Mouse (Mus musculus): ENCODE data around the gene Traf3. TPM values are rescaled to one million over a fixed set of nuclear protein-coding genes. Genes with fewer than 3 reads are reported as not detected.

Traf3 gene
- polyA plus RNA-seq, 1 experiment = 18.8 TPM

DNA sequence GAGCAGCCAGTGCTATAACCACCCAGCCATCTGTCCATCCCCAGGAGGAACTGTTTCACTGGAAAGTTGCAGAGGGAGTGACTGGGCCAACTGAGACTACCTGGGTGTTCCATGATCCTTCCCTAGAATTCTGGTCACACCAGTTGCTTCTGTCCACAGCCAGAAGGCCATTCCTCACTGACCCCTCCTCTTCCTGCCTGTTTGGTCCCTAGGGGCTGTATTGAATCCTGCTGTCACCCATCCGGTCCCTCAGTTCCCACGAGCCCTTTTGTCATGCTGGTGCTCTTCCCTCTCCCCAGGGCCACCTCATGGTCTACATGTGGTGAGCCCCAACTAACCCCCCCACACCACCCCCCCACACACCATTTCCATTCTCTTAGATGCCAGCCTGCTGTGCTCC, 24.7 kb downstream of the Traf3 start:
- TF ChIP-seq POLR2A (IDR thresholded peaks at IDR 0.05; ENCODE audit: low read depth, low read length) (no peak), CTCF (IDR thresholded peaks at IDR 0.05; ENCODE audit: borderline replicate concordance, insufficient read depth, low read length) (no peak)
- Histone ChIP-seq H3K4me3 (ENCODE audit: insufficient read depth, low read length) (no peak overlapping the region), H3K4me1 (ENCODE audit: control insufficient read depth, insufficient read depth, low read length) (peaks cover 9% of the 10 kb centered on the region; the same call in 1 of the 2 replicates), H3K27ac (ENCODE audit: insufficient read depth, low read length) (no peak overlapping the region)

DNA sequence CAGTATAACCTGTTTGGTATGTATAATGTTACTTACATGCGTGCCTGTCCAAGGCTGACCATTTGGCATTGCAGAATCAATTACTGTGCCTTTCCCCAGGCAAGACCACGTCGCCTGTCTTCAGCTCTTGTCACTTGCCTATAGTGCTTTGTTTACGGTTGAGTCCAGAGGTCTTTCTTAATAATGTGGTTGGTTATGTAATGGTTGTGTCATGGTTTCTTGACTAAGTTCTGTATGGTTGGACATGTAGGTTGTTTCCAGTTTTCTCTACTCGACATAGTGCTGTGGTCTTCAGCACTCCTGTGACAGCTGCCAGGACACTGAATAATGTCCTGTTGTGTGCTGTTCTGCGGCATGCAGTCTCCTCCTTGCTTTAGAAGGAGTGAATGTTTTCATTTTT, 26.6 kb downstream of the Traf3 start:
- TF ChIP-seq CTCF (IDR thresholded peaks at IDR 0.05; ENCODE audit: borderline replicate concordance, insufficient read depth, low read length) (no peak), POLR2A (IDR thresholded peaks at IDR 0.05; ENCODE audit: low read depth, low read length) (no peak)
- Histone ChIP-seq H3K4me3 (ENCODE audit: insufficient read depth, low read length) (no peak overlapping the region), H3K4me1 (ENCODE audit: control insufficient read depth, insufficient read depth, low read length) (no peaks in the 10 kb centered on the region), H3K27ac (ENCODE audit: insufficient read depth, low read length) (no peak overlapping the region)

DNA sequence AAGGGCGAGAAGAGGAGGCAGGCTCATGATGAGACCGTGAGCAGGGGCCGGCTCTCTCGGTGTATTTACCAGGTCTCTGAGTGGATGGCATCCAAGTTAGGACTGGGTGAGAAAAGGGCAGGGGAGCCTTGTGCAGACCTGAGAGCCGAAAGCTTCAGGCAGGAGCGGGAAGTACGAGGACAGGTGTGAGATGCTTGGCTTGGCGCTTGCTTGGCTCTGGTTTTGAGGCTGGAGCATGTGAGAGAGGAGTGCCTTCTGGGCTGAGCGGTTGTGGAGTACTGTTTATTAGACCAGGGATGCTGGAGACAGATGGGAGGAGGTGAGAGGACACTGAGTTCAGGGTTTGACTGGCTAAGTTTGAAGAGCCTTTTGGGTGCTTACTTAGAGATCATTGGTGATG, 27.2 kb downstream of the Traf3 start:
- Histone ChIP-seq H3K27ac (ENCODE audit: insufficient read depth, low read length) (no peak overlapping the region), H3K4me3 (ENCODE audit: insufficient read depth, low read length) (no peak overlapping the region), H3K4me1 (ENCODE audit: control insufficient read depth, insufficient read depth, low read length) (no peaks in the 10 kb centered on the region)
- no peak for TF ChIP-seq POLR2A (IDR thresholded peaks at IDR 0.05; ENCODE audit: low read depth, low read length)
- no peak for TF ChIP-seq CTCF (IDR thresholded peaks at IDR 0.05; ENCODE audit: borderline replicate concordance, insufficient read depth, low read length)

DNA sequence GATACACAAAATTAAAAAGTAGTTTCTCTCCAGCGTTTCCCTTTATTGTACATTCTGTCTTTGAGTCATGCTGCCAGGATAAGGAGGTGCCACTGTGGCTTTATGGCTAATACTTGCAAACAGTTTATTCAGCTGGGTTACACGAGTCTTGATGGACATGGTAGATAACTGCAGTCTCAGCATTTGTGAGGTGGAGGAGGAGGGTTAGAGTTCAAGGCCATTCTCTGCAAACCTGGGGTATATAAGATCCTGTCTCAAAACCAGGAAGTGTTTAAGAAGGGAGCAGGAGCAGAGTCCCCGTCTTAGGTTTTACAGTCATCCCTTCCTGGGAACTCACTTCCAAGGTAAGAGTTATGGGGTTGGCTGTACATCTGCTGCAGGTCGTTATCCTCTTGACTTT, 30.4 kb downstream of the Traf3 start:
- Histone ChIP-seq H3K27ac (ENCODE audit: insufficient read depth, low read length) (no peak overlapping the region), H3K4me1 (ENCODE audit: control insufficient read depth, insufficient read depth, low read length) (no peaks in the 10 kb centered on the region), H3K4me3 (ENCODE audit: insufficient read depth, low read length) (no peak overlapping the region)
- no peak for TF ChIP-seq POLR2A (IDR thresholded peaks at IDR 0.05; ENCODE audit: low read depth, low read length)

DNA sequence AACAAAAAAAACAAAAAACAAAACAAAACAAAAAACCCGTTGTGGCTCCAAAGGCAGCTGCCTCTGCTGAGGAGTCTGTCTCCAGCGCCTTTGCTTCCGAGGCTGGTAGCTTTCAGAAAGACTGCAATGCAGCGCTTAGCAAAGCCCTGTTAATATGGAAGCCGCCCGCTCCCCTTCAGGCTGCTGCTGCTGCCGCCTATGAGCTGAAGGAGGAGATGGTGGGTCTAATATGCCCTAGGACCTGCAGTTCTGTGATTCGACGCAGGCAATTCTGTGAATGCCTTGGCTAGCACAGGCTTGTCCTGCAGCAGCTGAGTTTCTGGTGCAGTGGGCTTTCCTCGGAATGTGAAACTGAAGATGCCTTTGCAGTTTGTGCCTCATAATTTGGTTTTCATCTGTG, 36.9 kb downstream of the Traf3 start:
- Histone ChIP-seq H3K4me1 (ENCODE audit: control insufficient read depth, insufficient read depth, low read length) (peaks cover 2% of the 10 kb centered on the region), H3K27ac (ENCODE audit: insufficient read depth, low read length) (no peak overlapping the region), H3K4me3 (ENCODE audit: insufficient read depth, low read length) (no peak overlapping the region)
- TF ChIP-seq POLR2A (IDR thresholded peaks at IDR 0.05; ENCODE audit: low read depth, low read length) = no peak
- no peak for TF ChIP-seq CTCF (IDR thresholded peaks at IDR 0.05; ENCODE audit: borderline replicate concordance, insufficient read depth, low read length)

DNA sequence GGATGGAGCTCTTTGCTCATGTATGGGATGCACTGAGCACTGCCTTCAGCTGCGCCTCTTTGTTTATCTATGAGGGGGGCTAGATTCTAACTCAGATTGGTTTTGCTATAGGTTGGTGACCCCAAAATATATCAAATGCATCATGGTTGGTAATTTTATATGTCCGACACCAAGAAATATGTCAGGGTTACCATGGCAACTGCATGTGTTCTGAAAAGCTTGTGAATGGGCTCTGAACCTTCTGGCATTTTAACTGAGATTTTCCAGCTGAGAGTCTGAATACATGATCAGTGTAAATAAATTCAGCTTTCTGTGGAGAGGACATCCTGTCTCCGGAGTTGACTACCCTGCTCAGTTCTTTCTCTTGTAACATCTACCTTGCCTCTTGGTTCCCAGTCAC, 37.8 kb downstream of the Traf3 start:
- no peak overlapping the region for H3K27ac ChIP-seq (ENCODE audit: insufficient read depth, low read length)
- TF ChIP-seq POLR2A (IDR thresholded peaks at IDR 0.05; ENCODE audit: low read depth, low read length) (no peak), CTCF (IDR thresholded peaks at IDR 0.05; ENCODE audit: borderline replicate concordance, insufficient read depth, low read length) (no peak)
- no peak overlapping the region for H3K4me3 ChIP-seq (ENCODE audit: insufficient read depth, low read length)
- H3K4me1 ChIP-seq (ENCODE audit: control insufficient read depth, insufficient read depth, low read length) = peaks cover 2% of the 10 kb centered on the region

DNA sequence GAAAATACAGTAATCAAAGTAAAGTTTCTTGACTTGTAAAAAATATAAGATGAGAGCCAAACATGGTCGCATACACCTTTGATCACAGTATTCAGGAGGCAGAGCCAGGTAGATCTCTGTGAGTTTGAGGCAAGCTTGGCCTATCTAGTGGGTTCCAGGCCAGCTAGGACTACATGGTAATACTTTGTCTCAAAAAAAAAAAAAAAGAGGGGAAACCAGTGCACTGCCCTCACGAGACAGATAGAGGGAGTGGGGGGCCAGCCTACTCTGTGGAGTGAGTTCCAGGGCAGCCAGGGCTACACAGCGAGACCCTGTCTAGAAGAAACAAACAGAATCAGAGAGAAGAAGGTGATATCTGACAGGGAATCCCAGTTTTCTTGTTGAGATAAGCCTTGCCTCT, 41.5 kb downstream of the Traf3 start:
- peaks cover 7% of the 10 kb centered on the region for H3K4me1 ChIP-seq (ENCODE audit: control insufficient read depth, insufficient read depth, low read length)
- no peak overlapping the region for H3K27ac ChIP-seq (ENCODE audit: insufficient read depth, low read length)
- TF ChIP-seq POLR2A (IDR thresholded peaks at IDR 0.05; ENCODE audit: low read depth, low read length) = no peak
- TF ChIP-seq CTCF (IDR thresholded peaks at IDR 0.05; ENCODE audit: borderline replicate concordance, insufficient read depth, low read length) = no peak
- no peak overlapping the region for H3K4me3 ChIP-seq (ENCODE audit: insufficient read depth, low read length)

DNA sequence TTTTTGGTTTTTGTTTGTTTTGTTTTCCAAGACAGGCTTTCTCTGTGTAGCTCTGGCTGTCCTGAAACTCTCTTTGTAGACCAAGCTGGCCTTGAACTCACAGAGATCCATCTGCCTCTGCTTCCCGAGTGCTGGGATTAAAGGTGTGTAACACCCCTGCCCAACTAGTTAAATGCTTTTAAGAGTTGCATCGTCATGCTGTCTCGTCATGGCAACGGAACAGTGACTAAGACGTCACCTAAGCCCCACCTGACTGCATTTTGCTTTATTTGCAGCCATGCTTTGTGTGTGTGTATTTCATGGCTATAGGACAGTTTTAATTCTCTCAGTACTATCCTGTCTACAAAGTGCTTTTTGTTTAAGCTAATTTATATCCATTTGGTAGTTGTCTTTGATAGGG, 45.6 kb downstream of the Traf3 start:
- no peak overlapping the region for H3K4me3 ChIP-seq (ENCODE audit: insufficient read depth, low read length)
- TF ChIP-seq CTCF (IDR thresholded peaks at IDR 0.05; ENCODE audit: borderline replicate concordance, insufficient read depth, low read length) (no peak), POLR2A (IDR thresholded peaks at IDR 0.05; ENCODE audit: low read depth, low read length) (no peak)
- no peak overlapping the region for H3K27ac ChIP-seq (ENCODE audit: insufficient read depth, low read length)
- H3K4me1 ChIP-seq (ENCODE audit: control insufficient read depth, insufficient read depth, low read length) = peaks cover 4% of the 10 kb centered on the region

DNA sequence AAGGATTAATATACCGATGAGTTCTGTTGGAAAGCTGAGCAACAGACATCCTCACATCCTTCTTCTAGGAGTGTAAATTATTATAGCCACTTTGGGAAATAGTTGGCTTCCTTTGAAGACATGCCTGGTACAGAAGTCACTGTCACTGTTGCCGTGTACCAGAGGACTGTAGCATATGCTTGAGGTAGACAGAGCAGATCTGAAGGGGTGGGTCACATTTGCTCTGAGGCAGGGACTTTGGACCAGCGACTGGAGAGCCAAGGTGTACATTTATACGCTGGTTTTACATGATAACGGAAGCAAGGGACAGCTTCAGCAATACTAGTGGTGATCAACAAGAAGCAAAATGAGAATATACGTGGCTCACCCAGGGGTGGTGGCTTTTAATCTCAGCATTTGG, 52.7 kb downstream of the Traf3 start:
- H3K4me1 ChIP-seq (ENCODE audit: control insufficient read depth, insufficient read depth, low read length) = no peaks in the 10 kb centered on the region
- no peak overlapping the region for H3K27ac ChIP-seq (ENCODE audit: insufficient read depth, low read length)
- no peak overlapping the region for H3K4me3 ChIP-seq (ENCODE audit: insufficient read depth, low read length)
- TF ChIP-seq POLR2A (IDR thresholded peaks at IDR 0.05; ENCODE audit: low read depth, low read length) (no peak), CTCF (IDR thresholded peaks at IDR 0.05; ENCODE audit: borderline replicate concordance, insufficient read depth, low read length) (no peak)

DNA sequence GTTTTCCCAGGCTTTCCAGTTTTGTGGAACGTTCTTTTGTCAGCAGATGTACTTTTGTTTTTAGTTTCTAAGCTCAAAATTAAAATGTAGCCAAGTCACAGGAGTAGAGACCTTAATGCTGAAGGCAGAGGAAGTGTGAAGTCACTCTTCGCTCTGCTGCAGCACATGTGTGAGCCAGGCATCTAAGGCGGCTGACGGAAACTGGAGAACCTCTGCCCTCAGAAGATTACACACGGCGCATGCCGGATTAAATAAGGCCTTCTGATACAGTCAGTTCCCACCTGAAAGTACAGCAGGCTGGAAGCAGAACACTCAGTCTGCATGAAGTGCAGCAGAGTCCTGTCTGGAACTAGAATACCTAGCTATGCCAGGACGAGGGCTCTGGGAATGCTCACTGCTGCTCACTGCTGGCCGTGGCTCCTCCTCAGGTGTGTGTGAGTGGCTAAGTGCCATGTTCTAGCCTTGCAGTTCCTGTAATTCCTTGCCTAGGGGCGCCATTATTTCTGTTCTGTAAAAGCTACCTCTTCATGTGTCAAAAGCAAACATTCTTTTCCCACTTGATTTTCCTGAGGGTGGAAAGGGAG, 59.1 kb downstream of the Traf3 start:
- Histone ChIP-seq H3K4me3 (ENCODE audit: insufficient read depth, low read length) (no peak overlapping the region), H3K4me1 (ENCODE audit: control insufficient read depth, insufficient read depth, low read length) (no peaks in the 10 kb centered on the region; the same call in 1 of the 2 replicates), H3K27ac (ENCODE audit: insufficient read depth, low read length) (no peak overlapping the region)
- TF ChIP-seq CTCF (IDR thresholded peaks at IDR 0.05; ENCODE audit: borderline replicate concordance, insufficient read depth, low read length) (no peak), POLR2A (IDR thresholded peaks at IDR 0.05; ENCODE audit: low read depth, low read length) (no peak)

DNA sequence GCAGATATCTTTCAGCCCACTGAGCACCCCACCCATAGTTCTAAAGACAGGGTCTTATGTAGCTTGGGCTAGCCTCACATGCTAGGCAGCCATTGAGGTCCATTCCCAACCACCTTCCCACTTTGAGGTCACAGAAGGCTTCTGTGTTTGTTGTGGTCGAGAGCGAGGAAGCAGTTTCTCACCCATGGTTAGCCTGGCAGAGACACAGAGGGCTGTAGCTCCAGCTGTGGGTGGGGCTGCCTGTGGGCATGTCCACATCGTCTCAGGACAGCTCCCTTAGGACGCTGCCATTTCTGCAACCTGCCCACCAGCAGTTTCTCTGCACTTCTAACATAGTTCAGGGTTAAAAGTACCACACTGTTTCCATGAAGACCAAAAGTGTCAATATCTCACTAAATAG, 61.2 kb downstream of the Traf3 start:
- H3K4me3 ChIP-seq (ENCODE audit: insufficient read depth, low read length) = no peak overlapping the region
- no peaks in the 10 kb centered on the region; the same call in 1 of the 2 replicates for H3K4me1 ChIP-seq (ENCODE audit: control insufficient read depth, insufficient read depth, low read length)
- TF ChIP-seq POLR2A (IDR thresholded peaks at IDR 0.05; ENCODE audit: low read depth, low read length) = no peak
- no peak for TF ChIP-seq CTCF (IDR thresholded peaks at IDR 0.05; ENCODE audit: borderline replicate concordance, insufficient read depth, low read length)

More for the DNA sequence above, 61.2 kb downstream of the Traf3 start:
- H3K27ac ChIP-seq (ENCODE audit: insufficient read depth, low read length) = no peak overlapping the region

Measured in embryonic fibroblast, embryonic 13.5 days (primary cell).